Mouse (Mus musculus) MEL (cell line): ENCODE results near the gene Gm17651.

Experiments
- CTCF ChIP-seq, 3 experiments: IDR thresholded peaks in 2 of 3; conservative IDR thresholded peaks in 1 of 3; 2 replicates each; pipeline ENCODE4 v1.5.1; 2011 to 2012; ENCODE audit warnings: low read length in 3 of 3, low read depth in 2 of 3, mild to moderate bottlenecking in 2 of 3, improper control_type of control experiment in 1 of 3, inconsistent platforms in 1 of 3, mixed read lengths in 1 of 3, moderate library complexity in 1 of 3; ENCODE audit not compliant: control insufficient read depth in 1 of 3, insufficient read depth in 1 of 3, poor library complexity in 1 of 3, severe bottlenecking in 1 of 3
- KAT2A ChIP-seq: conservative IDR thresholded peaks from 2 replicates; pipeline ENCODE4 v1.6.1; 2012; ENCODE audit warnings: low read depth, low read length, improper control_type of control experiment, inconsistent platforms
- MAFK ChIP-seq: IDR thresholded peaks from 2 replicates; pipeline ENCODE4 v1.6.1; 2011; ENCODE audit warnings: low read depth, mild to moderate bottlenecking, low read length, improper control_type of control experiment, borderline replicate concordance
- MEF2A ChIP-seq: IDR thresholded peaks from 2 replicates; pipeline ENCODE4 v1.6.1; 2014; ENCODE audit warnings: low read depth, mild to moderate bottlenecking, inconsistent platforms, low read length, improper control_type of control experiment; ENCODE audit not compliant: poor library complexity, insufficient replicate concordance, severe bottlenecking; ENCODE audit errors: extremely low read depth
- POLR2A ChIP-seq, 2 experiments: IDR thresholded peaks; 2 replicates each; pipeline ENCODE4 v1.6.1; 2011 to 2012; ENCODE audit warnings: low read length in 2 of 2, mild to moderate bottlenecking in 2 of 2, control low read depth in 1 of 2, improper control_type of control experiment in 1 of 2, low read depth in 1 of 2, moderate library complexity in 1 of 2; ENCODE audit not compliant: control insufficient read depth in 1 of 2, insufficient read depth in 1 of 2, poor library complexity in 1 of 2
- USF1 ChIP-seq: IDR thresholded peaks from 2 replicates; pipeline ENCODE4 v1.6.1; 2014; ENCODE audit warnings: low read depth, mild to moderate bottlenecking, inconsistent platforms, low read length, improper control_type of control experiment, moderate library complexity
- ZC3H11A ChIP-seq: IDR thresholded peaks from 2 replicates; pipeline ENCODE4 v1.6.1; 2012; ENCODE audit warnings: low read depth, mild to moderate bottlenecking, inconsistent platforms, low read length, improper control_type of control experiment
- ZNF384 ChIP-seq: IDR thresholded peaks from 2 replicates; pipeline ENCODE4 v1.6.1; 2012; ENCODE audit warnings: low read depth, mild to moderate bottlenecking, inconsistent platforms, low read length, improper control_type of control experiment

DNA sequence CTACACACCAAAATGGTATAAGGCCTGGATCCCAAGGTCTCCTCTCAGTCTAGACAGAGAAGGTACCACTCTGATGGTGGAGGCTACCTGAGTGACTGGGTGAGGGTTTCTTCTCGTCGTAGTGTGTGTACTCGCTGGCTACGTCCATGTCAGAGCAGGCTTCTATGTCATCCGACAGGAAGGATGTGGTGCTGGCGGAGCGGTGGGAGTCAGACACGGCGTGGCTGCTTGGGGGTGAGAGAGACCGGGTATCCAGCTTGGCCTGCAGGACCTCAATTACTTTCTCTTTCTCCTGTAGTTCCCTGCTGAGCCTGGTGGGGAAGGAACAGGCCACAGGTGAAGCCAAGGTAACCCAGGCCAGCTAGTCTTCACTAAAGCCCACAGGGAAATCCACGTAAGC, 35.6 kb upstream of the Gm17651 start:
- no peak for TF ChIP-seq MAFK
- no peak for TF ChIP-seq ZNF384
- no peak for TF ChIP-seq MEF2A
- TF ChIP-seq POLR2A (IDR thresholded peaks at IDR 0.05; ENCODE audit: control insufficient read depth in 1 of 2, insufficient read depth in 1 of 2, low read depth in 1 of 2, low read length in 2 of 2, poor library complexity in 1 of 2): no peak
- TF ChIP-seq KAT2A: no peak
- no peak for TF ChIP-seq USF1
- TF ChIP-seq CTCF (IDR thresholded peaks at IDR 0.05 in 2 of 3, conservative IDR thresholded peaks at IDR 0.05 in 1 of 3; ENCODE audit: control insufficient read depth in 1 of 3, insufficient read depth in 1 of 3, low read depth in 2 of 3, low read length in 3 of 3, poor library complexity in 1 of 3, severe bottlenecking in 1 of 3): no peak
- TF ChIP-seq ZC3H11A: no peak
